Mouse (Mus musculus) heart, adult 2 months (tissue): ENCODE results near the gene Trmt5. TPM values are rescaled to one million over a fixed set of nuclear protein-coding genes. Genes with fewer than 3 reads are reported as not detected.

Experiments
- DNase-seq, 2 experiments: peaks; one replicate each; pipeline ENCODE4 v3.0.0; 2021
- H3K27ac ChIP-seq: fragments of 200-600 bp; 2 replicates; pipeline ENCODE4 v1.8.1; 2022
- H3K27me3 ChIP-seq: fragments of 200-500 bp; 2 replicates; pipeline ENCODE4 v1.6.1; 2012; ENCODE audit warnings: mild to moderate bottlenecking, low read length, inconsistent platforms, mixed read lengths; ENCODE audit not compliant: control insufficient read depth, insufficient read depth
- H3K36me3 ChIP-seq: fragments of 200-500 bp; 2 replicates; pipeline ENCODE4 v1.6.1; 2012; ENCODE audit warnings: low read length, inconsistent platforms; ENCODE audit not compliant: control insufficient read depth, insufficient read depth
- H3K4me1 ChIP-seq: fragments of 200-500 bp; 2 replicates; pipeline ENCODE4 v1.6.1; 2011; ENCODE audit warnings: low read length; ENCODE audit not compliant: control insufficient read depth, insufficient read depth
- H3K4me3 ChIP-seq: fragments of 200-600 bp; 2 replicates; pipeline ENCODE4 v1.8.1; 2022
- H3K79me2 ChIP-seq: fragments of 200-500 bp; replicated peaks from 2 replicates; pipeline ENCODE4 v1.6.1; 2012; ENCODE audit warnings: mild to moderate bottlenecking, inconsistent platforms, low read length, moderate library complexity, mixed read lengths; ENCODE audit not compliant: control insufficient read depth, insufficient read depth
- H3K9ac ChIP-seq: fragments of 200-500 bp; 2 replicates; pipeline ENCODE4 v1.6.1; 2012; ENCODE audit warnings: low read depth, mild to moderate bottlenecking, control low read depth, inconsistent platforms, low read length, mixed read lengths
- CTCF ChIP-seq: fragments of 200-600 bp; IDR thresholded peaks from 2 replicates; pipeline ENCODE4 v1.8.1; 2022; ENCODE audit warnings: antibody characterized with exemption, mild to moderate bottlenecking, moderate library complexity
- EP300 ChIP-seq: fragments of 200-500 bp; IDR thresholded peaks from 2 replicates; pipeline ENCODE4 v1.6.1; 2011; ENCODE audit warnings: low read depth, low read length, control low read depth; ENCODE audit not compliant: insufficient read depth
- POLR2A ChIP-seq: fragments of 200-500 bp; IDR thresholded peaks from 2 replicates; pipeline ENCODE4 v1.6.1; 2011; ENCODE audit warnings: mild to moderate bottlenecking, low read depth, low read length, control low read depth; ENCODE audit not compliant: insufficient read depth
- WGBS: fragments of 180-500 bp; shearing (Covaris S2); methylation state at CpG from one replicate; pipeline ENCODE4 v1.1.7; 2018; 5-methylcytosine and 5-hydroxymethylcytosine counted together
- intact Hi-C: fragments of 180-260 bp; cut with DNase I; formaldehyde crosslinking; loops from one replicate; pipeline ENCODE4 v1.15.1; 2025
- polyA plus RNA-seq: library from polyadenylated mRNA; depleted of rRNA; stranded (reverse); fragments of >200 nt; gene quantifications from 2 replicates; pipeline ENCODE4 v1.2.3, GENCODE M21; 2012
- total RNA-seq, 2 experiments: library from RNA; stranded (reverse); gene quantifications; 2 replicates each; pipeline ENCODE4 v1.2.3; 2021

Gene Trmt5
- total and polyA plus RNA-seq, 3 experiments, result 16.0 to 52.4 (median 51.8) TPM

DNA sequence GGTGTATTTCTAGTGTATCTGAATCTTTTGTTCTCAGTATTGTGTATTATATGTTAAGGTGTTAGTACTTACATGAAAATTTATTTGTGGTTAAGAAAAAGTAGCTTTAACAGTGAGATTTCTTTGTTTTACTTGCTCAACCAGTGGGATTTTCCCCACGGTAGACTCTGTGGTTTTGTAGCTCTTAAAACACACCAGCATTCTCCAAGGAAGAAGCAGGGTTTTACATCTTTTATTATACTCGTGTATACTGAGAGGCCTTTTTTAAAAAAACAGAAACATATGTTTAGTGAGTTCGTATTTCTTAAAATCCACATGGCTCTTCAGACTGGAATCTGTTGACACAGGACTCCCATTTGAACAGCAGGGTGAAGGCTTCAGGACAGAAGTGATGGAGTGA, 40.9 kb upstream of the Trmt5 start:
- DNase-seq, result no peak
- no peaks in the 10 kb centered on the region for H3K79me2 ChIP-seq
- 88% methylated on average over 3 of the region's 3 CpGs for WGBS
- H3K27ac ChIP-seq, result no peak overlapping the region
- no peaks in the 10 kb centered on the region for H3K27me3 ChIP-seq
- TF ChIP-seq EP300, result no peak
- H3K4me1 ChIP-seq, result peaks cover 3% of the 10 kb centered on the region
- H3K4me3 ChIP-seq, result no peak overlapping the region
- intact Hi-C loops, result loop anchor here (5.0 kb wide), 1 partner anchor 190 kb away; no protein-coding TSS in a partner anchor
- H3K36me3 ChIP-seq, result peaks cover 5% of the 10 kb centered on the region; the same call in 1 of the 2 replicates
- H3K9ac ChIP-seq, result no peak overlapping the region

DNA sequence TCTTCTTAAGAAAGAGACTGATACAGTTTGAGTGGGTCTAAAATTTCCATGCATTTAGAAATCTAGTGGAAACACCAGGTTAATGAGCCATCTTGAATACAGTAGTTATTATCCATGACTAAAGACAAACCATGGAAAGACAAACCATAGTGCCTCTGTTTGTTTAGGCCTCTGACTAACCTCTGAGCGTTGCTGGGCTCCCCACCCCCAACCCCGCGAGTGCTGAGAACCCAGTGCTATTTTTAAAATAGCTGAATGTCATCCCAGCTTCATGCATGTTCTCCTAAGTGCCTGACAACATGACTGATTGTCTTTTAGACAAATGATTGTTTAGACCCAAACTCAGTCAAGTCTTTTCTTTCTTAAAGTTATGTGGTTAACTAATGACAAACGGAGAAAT, 39.1 kb upstream of the Trmt5 start:
- no peak overlapping the region for H3K4me3 ChIP-seq
- H3K27me3 ChIP-seq, result no peaks in the 10 kb centered on the region
- peak overlapping the region; percentile 83 for H3K27ac ChIP-seq
- H3K4me1 ChIP-seq, result peaks cover 3% of the 10 kb centered on the region; the same call in 1 of the 2 replicates
- no peaks in the 10 kb centered on the region for H3K79me2 ChIP-seq
- no peak overlapping the region for H3K9ac ChIP-seq
- H3K36me3 ChIP-seq, result peaks cover 5% of the 10 kb centered on the region; the same call in 1 of the 2 replicates
- no peak for TF ChIP-seq CTCF
- no peak for TF ChIP-seq EP300
- no peak for TF ChIP-seq POLR2A
- intact Hi-C loops, result loop anchor here (2.0 to 5.0 kb wide), 2 partner anchors 192 to 271 kb away; no protein-coding TSS in a partner anchor
- WGBS, result 23% methylated on average over 4 of the region's 4 CpGs
- DNase-seq, result peak; percentile 42 to 65

DNA sequence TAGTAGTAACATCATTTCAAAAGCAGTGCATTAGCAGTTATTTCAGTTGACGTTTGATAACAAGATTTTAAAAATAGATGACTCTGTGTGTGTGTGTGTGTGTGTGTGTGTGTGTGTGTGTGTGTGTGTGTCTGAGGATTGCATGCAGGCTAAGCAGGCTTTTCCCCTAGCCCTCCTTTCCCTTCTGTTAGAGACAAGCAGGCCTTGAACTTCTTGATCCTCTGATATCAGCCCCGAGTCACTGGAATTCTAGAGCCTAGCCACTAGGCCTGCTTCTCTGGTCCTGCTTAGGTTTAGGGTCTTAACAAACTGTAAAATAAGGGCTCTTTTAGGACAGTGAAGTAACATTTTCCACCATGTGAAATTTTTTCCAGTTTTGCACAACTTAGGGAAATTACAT, 38.7 kb upstream of the Trmt5 start:
- H3K9ac ChIP-seq, result no peak overlapping the region
- H3K27ac ChIP-seq, result peak overlapping the region; percentile 83
- H3K27me3 ChIP-seq, result no peaks in the 10 kb centered on the region
- TF ChIP-seq CTCF (no peak), EP300 (no peak), POLR2A (no peak)
- no peak for DNase-seq
- no peaks in the 10 kb centered on the region for H3K79me2 ChIP-seq
- no peak overlapping the region for H3K4me3 ChIP-seq
- intact Hi-C loops, result loop anchor here (2.0 to 5.0 kb wide), 2 partner anchors 192 to 270 kb away; no protein-coding TSS in a partner anchor
- 30% methylated on average over 2 of the region's 2 CpGs for WGBS
- peaks cover 3% of the 10 kb centered on the region; the same call in 1 of the 2 replicates for H3K4me1 ChIP-seq
- H3K36me3 ChIP-seq, result peaks cover 5% of the 10 kb centered on the region; the same call in 1 of the 2 replicates

DNA sequence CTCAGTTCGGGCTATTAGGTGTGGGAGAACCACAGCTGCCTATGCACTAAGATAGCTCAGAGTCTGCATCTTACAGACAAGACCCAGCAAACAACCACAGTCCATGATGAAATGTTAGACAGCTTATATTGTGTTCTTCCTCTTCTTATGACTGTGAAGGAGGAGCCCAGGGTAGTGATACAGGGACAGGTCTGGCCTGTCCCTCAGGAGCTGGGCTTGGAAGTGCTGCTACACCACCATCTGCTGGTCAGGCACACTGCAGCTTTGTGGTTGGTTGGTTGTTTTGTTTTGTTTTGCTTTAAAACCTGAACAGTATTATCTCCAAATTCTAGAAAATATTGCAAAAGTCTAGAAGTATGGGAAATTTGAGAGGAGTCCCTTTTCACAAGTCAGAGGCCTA, 38.2 kb upstream of the Trmt5 start:
- peak; percentile 44 to 56 for DNase-seq
- H3K9ac ChIP-seq, result no peak overlapping the region
- H3K27me3 ChIP-seq, result no peaks in the 10 kb centered on the region
- no peaks in the 10 kb centered on the region for H3K79me2 ChIP-seq
- peak overlapping the region; percentile 34 for H3K27ac ChIP-seq
- whole genome bisulfite sequencing, result 82% methylated on average over 1 of the region's 1 CpGs
- H3K4me3 ChIP-seq, result no peak overlapping the region
- intact Hi-C loops, result loop anchor here (1.0 to 5.0 kb wide), 3 partner anchors 193 to 302 kb away; no protein-coding TSS in a partner anchor
- H3K4me1 ChIP-seq, result peaks cover 3% of the 10 kb centered on the region; the same call in 1 of the 2 replicates
- no peak for TF ChIP-seq POLR2A
- TF ChIP-seq EP300, result 0 out of 2 replicates have a peak, but pooled peaks have one; percentile 33
- peak; percentile 78 for TF ChIP-seq CTCF
- H3K36me3 ChIP-seq, result peaks cover 5% of the 10 kb centered on the region; the same call in 1 of the 2 replicates

DNA sequence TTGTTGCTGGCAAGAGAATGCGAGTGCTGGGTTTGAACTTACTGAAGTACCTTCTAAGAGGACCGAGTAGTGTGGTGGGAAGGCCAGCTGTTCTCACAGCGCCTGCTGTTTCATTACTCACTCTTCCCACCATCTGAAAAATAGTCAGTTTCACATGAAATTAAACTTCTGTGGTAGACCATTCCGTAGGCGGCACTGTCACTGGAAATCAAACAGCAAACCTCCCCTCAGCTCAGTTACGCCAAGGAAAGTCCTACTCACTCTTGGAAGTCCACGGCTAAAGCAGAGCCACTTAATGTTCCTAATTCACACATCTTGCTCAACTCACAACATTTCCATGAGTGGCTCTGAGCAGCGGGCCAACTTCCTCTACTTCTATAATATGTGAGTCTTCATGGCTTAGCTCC, 37.7 kb upstream of the Trmt5 start:
- Histone ChIP-seq H3K9ac (no peak overlapping the region), H3K79me2 (no peaks in the 10 kb centered on the region), H3K27ac (peak overlapping the region; percentile 34; the same call in 1 of the 2 replicates), H3K36me3 (peaks cover 5% of the 10 kb centered on the region; the same call in 1 of the 2 replicates), H3K27me3 (no peaks in the 10 kb centered on the region), H3K4me1 (peaks cover 3% of the 10 kb centered on the region; the same call in 1 of the 2 replicates), H3K4me3 (no peak overlapping the region)
- intact Hi-C loops, result loop anchor here (1.0 to 2.0 kb wide), 2 partner anchors 269 to 302 kb away; no protein-coding TSS in a partner anchor
- TF ChIP-seq POLR2A, result no peak
- no peak for TF ChIP-seq EP300
- no peak for TF ChIP-seq CTCF
- 87% methylated on average over 8 of the region's 8 CpGs for WGBS
- DNase-seq, result no peak
